Mouse (Mus musculus) limb, embryonic 10.5 days (tissue): Measurements from ENCODE around the gene Slc39a1. TPM values are rescaled to one million over a fixed set of nuclear protein-coding genes. Genes with fewer than 3 reads are reported as not detected.
A peak's percentile ranks its signal among the peaks of the same experiment; 100 is the strongest.
"Not testable (repeated sequence)": the region's sequence is repeated elsewhere in the genome, so short reads cannot be mapped to it uniquely, and the experiment has no call there.

Experiments
- DNase-seq: peaks from one replicate; pipeline ENCODE4 v3.0.0-alpha.2; 2017; ENCODE audit warnings: low spot score
- H3K27ac ChIP-seq: fragments of 300-500 bp; sonication (generic); 2 replicates; pipeline ENCODE4 v1.5.1; 2016; ENCODE audit warnings: mild to moderate bottlenecking
- H3K27me3 ChIP-seq: fragments of 300-500 bp; sonication (generic); 2 replicates; pipeline ENCODE4 v1.6.1; 2016; ENCODE audit warnings: low read depth, mild to moderate bottlenecking; ENCODE audit not compliant: poor library complexity, severe bottlenecking
- H3K36me3 ChIP-seq: fragments of 300-500 bp; sonication (generic); 2 replicates; pipeline ENCODE4 v1.6.1; 2016; ENCODE audit warnings: mild to moderate bottlenecking, moderate library complexity
- H3K4me1 ChIP-seq: fragments of 300-500 bp; sonication (generic); 2 replicates; pipeline ENCODE4 v1.6.1; 2016
- H3K4me3 ChIP-seq: fragments of 300-500 bp; sonication (generic); 2 replicates; pipeline ENCODE4 v1.5.1; 2016; ENCODE audit warnings: mild to moderate bottlenecking, moderate library complexity
- H3K9me3 ChIP-seq: fragments of 300-500 bp; sonication (generic); replicated peaks from 2 replicates; pipeline ENCODE4 v1.6.1; 2016; ENCODE audit warnings: mild to moderate bottlenecking
- WGBS: fragments of 180-500 bp; shearing (Covaris S2); methylation state at CpG from one replicate; pipeline ENCODE4 v1.1.7; 2016; 5-methylcytosine and 5-hydroxymethylcytosine counted together
- polyA plus RNA-seq: library from polyadenylated mRNA; unstranded; fragments of >200 nt; fragmentation: Nextera tagmentation; extraction: Ambion mirVana; gene quantifications from 2 replicates; pipeline ENCODE4 v1.2.1, GENCODE M21; 2016

Gene Slc39a1
- polyA plus RNA-seq, 1 experiment from 2014 or later, result 60.1 TPM

DNA sequence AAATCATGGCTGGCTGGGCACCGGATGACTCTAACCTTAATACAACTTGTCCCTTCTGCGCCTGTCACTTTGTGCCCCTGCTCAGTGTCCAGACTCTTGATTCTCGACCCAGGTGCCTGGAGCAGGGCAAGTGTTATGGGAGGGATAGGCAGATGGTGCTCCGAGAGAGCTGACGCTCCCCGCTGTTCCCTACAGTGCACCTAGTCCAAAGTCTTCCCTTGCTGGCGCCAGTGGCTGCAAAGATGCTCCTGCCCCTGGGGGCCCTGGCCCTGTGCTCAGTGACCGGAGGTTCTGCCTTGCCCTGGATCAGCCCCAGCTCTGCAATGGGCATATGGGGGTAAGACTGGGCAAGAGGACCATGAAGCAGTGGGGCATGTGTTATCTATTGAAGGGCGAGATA is 29.8 kb downstream of the Slc39a1 start:
- Histone ChIP-seq H3K27me3 (no peaks in the 10 kb centered on the region), H3K9me3 (no peaks in the 10 kb centered on the region), H3K4me3 (no peak overlapping the region), H3K4me1 (peaks cover 5% of the 10 kb centered on the region), H3K36me3 (peaks cover 75% of the 10 kb centered on the region), H3K27ac (no peak overlapping the region)
- 92% methylated on average over 9 of the region's 9 CpGs for WGBS
- no peak for DNase-seq

DNA sequence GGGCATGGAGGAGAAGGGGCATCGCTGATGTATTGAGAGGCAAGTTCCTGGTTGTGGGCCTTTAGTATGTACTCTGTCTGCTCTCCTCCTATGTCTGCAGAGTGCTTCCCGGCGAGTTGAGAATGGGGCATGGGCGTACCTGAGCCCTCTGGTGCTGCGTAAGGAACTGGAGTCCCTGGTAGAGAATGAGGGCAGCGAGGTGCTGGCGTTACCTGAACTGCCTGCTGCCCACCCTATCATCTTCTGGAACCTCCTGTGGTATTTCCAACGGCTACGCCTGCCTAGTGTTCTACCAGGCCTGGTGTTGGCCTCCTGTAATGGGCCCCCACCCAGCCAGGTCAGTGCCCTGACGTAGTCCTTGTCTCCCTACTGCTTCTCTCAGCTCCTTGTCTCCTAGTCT is 30.2 kb downstream of the Slc39a1 start:
- no peak overlapping the region for H3K4me3 ChIP-seq
- no peaks in the 10 kb centered on the region for H3K9me3 ChIP-seq
- H3K27ac ChIP-seq, result no peak overlapping the region
- H3K4me1 ChIP-seq, result peaks cover 5% of the 10 kb centered on the region
- WGBS, result 95% methylated on average over 10 of the region's 10 CpGs
- no peak for DNase-seq
- no peaks in the 10 kb centered on the region for H3K27me3 ChIP-seq
- peaks cover 74% of the 10 kb centered on the region for H3K36me3 ChIP-seq

DNA sequence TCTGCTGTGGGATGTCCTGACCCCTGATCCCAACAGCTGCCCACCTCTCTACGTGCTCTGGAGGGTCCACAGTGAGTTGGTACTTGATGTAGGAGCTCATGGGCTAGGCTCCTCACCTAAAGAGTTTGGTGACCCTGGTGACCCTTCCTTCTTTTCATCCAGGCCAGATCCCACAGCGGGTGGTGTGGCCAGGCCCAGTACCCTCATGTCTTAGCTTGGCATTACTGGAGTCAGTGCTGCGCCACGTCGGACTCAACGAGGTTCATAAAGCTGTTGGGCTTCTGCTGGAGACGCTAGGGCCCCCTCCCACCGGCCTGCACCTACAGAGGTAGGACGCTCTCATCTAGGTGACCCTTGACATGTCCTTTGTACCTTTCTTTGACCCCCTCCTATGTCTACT is 31.2 kb downstream of the Slc39a1 start:
- Histone ChIP-seq H3K9me3 (no peaks in the 10 kb centered on the region), H3K4me3 (no peak overlapping the region), H3K27ac (no peak overlapping the region), H3K36me3 (peaks cover 63% of the 10 kb centered on the region), H3K4me1 (peaks cover 5% of the 10 kb centered on the region), H3K27me3 (no peaks in the 10 kb centered on the region)
- 92% methylated on average over 9 of the region's 9 CpGs for WGBS
- DNase-seq, result no peak

DNA sequence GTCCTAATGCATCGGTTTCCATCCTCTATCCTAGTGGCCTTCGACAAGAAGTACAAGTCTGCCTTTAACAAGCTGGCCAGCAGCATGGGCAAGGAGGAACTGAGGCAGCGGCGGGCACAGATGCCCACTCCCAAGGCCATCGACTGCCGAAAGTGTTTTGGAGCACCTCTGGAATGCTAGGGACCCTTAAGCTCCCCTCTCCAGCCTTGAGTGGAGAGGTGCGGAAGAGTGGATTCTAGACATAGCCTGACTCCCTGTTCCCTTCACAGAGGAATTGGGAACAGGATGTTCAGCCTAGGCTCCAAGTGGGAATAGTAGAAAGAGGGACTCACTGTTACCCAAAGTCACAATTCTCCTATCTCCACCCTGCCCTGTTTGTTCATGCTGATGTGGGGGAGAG is 31.8 kb downstream of the Slc39a1 start:
- H3K27me3 ChIP-seq, result no peaks in the 10 kb centered on the region
- WGBS, result 94% methylated on average over 7 of the region's 7 CpGs
- peaks cover 5% of the 10 kb centered on the region for H3K4me1 ChIP-seq
- no peak overlapping the region for H3K4me3 ChIP-seq
- H3K36me3 ChIP-seq, result peaks cover 62% of the 10 kb centered on the region
- no peak for DNase-seq
- H3K9me3 ChIP-seq, result no peaks in the 10 kb centered on the region
- no peak overlapping the region for H3K27ac ChIP-seq

DNA sequence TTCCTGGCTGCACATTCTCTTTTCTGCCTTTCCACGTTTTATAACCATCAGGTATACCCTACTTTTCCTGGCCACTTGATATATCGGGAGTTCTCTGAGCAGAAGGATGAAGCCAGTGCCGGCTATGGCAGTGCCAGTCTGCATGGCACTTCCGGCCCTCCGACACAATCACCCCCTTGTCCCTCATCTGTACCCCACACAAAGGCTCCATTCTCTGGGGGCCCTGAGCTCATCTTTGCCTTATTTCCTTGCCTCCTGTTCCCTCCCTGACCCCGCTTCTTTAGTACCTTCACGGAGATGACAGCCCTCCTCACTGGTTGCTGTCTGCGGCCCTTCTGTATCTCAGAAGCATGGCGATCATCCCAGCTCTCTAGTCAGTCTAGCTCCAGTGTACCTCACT is 32.7 kb downstream of the Slc39a1 start:
- WGBS, result 90% methylated on average over 9 of the region's 9 CpGs
- no peak overlapping the region for H3K27ac ChIP-seq
- H3K27me3 ChIP-seq, result no peaks in the 10 kb centered on the region
- H3K36me3 ChIP-seq, result peaks cover 55% of the 10 kb centered on the region
- H3K9me3 ChIP-seq, result no peaks in the 10 kb centered on the region
- peaks cover 5% of the 10 kb centered on the region for H3K4me1 ChIP-seq
- no peak for DNase-seq
- H3K4me3 ChIP-seq, result no peak overlapping the region

DNA sequence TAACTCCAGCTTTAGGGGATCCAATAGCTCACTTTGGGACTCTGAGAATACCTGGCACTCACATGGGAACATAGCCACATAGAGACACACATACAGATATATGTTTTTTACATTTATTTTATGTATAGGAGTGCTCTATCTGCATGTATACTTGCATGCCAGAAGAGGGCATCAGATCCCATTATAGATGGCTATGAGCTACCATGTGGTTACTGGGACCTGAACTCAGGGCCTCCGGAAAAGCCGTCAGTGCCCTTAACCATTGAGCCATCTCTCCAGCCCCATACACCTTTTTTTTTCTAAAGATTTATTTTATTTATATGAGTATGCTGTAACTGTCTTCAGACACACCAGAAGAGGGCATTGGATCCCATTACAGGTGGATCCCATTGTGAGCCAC is 36.2 kb downstream of the Slc39a1 start:
- no peaks in the 10 kb centered on the region for H3K4me1 ChIP-seq
- H3K27me3 ChIP-seq, result no peaks in the 10 kb centered on the region
- no peak overlapping the region for H3K27ac ChIP-seq
- peaks cover 21% of the 10 kb centered on the region for H3K36me3 ChIP-seq
- DNase-seq, result no peak
- H3K4me3 ChIP-seq, result no peak overlapping the region
- no peaks in the 10 kb centered on the region for H3K9me3 ChIP-seq
- WGBS, result 92% methylated on average over 2 of the region's 2 CpGs

DNA sequence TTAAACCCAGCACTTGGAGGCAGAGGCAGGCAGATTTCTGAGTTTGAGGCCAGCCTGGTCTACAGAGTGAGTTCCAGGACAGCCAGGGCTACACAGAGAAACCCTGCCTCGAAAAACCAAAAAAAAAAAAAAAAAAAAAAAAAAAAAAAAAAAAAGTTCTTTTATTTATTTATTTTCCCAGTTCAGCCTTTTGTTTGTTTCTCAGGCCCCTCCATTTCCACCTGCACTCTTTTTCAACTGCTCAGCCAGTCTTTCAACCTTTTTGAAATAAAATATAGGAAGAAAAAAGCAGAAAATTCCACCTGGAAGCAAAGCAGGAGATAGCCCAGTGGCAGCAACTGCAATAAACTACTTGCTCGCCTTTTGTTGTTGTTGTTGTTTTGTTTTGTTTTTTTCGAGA is 41.4 kb downstream of the Slc39a1 start:
- DNase-seq, H3K27me3 ChIP-seq, H3K4me1 ChIP-seq, H3K27ac ChIP-seq, H3K4me3 ChIP-seq, H3K36me3 ChIP-seq, H3K9me3 ChIP-seq: not testable (repeated sequence)
- WGBS, result 87% methylated on average over 3 of the region's 3 CpGs

DNA sequence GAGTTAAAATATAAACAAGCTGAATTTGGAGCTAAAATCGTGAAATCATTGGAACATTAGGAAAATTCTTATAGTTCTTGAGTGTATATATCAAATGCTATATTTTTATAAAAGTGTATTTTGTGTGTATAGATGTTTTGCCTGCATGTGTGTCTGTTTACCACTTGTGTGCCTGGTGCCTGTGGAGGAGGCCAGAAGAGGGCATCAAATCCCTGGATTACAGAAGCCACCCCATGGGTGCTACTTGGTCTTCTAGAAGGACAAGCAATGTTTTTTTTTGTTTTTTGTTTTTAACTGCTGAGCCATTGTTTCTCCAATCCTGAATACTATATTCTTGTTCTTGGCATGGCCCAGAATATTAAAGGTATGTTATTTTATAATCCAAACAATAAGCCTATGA is 42.6 kb downstream of the Slc39a1 start:
- DNase-seq, result no peak
- peaks cover 8% of the 10 kb centered on the region for H3K36me3 ChIP-seq
- 92% methylated on average over 1 of the region's 1 CpGs for WGBS
- H3K27ac ChIP-seq, result no peak overlapping the region
- H3K9me3 ChIP-seq, result no peaks in the 10 kb centered on the region
- no peak overlapping the region for H3K4me3 ChIP-seq
- H3K4me1 ChIP-seq, result peaks cover 16% of the 10 kb centered on the region
- H3K27me3 ChIP-seq, result no peaks in the 10 kb centered on the region

DNA sequence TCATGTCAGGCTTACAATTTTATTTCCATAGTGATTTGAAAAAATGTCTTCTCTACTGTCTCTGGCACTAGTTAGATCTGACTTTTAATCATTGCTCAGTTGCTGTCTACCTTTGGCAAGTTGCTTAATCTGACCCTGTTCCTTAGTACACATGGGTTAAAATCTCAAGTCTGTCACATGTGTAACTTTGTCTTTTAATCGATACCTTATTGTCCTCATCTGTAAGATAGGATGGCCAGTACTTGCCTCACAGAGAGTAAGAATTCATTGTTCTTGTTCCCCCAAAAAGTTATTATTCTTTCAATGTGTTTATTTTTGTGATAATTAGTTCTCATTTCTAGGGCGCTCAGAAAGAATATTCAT is 44.0 kb downstream of the Slc39a1 start:
- Histone ChIP-seq H3K27ac (peak overlapping the region; percentile 98), H3K4me1 (peaks cover 16% of the 10 kb centered on the region), H3K9me3 (no peaks in the 10 kb centered on the region), H3K4me3 (peak overlapping the region; percentile 86), H3K27me3 (no peaks in the 10 kb centered on the region), H3K36me3 (peaks cover 16% of the 10 kb centered on the region)
- DNase-seq, result no peak
- WGBS, result 45% methylated on average over 2 of the region's 2 CpGs

DNA sequence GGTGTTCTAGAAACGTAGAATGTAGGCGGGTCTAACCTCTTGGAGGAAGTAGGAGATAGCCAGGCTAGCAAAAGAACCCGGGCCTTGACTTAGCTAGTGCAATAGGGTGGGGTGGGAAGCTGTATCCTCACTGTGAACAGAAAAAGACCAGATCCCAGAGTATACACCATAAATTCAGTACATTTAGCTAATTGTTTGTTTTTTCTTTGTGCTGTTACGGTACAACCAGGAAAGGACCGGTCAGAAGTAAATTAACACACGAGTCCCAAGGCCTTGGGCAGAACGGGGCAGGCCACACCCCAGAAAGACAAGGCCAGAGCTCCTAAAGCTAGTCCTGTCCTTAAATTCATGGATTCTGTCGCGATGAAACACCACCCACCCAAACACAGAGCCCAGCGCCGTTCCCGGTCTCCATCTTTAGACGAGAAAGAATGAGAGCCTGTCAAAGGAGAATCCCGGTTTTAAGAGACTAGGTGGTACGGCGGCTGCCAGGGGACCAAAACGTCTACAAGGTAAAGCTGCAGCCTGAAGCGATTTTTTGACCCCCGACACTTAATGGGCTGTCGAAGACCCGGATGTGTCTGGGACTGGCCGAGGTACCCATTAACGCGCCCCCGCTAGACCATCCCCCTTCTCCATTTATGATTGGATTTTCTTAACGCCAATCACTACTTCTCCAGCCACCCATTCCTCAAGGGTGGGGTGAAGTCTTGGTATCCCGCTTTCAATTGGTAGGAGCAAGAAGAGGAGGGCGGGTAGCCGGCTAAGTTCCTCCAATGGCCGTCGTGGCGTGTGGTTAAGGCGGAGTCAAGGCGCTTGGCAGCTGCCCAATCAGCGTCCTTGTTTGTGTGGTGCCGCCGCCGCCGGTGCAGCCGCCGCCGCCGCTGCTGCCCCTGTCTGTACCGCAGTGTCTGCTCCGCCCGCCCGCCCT is 44.6 kb downstream of the Slc39a1 start, which contains the start of gene Gatad2b:
Gene Gatad2b (plus strand): TSS at position 834 of the 931 bp plus-strand sequence.
- Histone ChIP-seq H3K4me3 (peak within 1 kb of the TSS; percentile 86), H3K27me3 (no peaks in the 10 kb centered on the region), H3K9me3 (no peaks in the 10 kb centered on the region), H3K4me1 (peaks cover 16% of the 10 kb centered on the region), H3K36me3 (peaks cover 20% of the 10 kb centered on the region), H3K27ac (peak within 1 kb of the TSS; percentile 98)
- peak; percentile 100 for DNase-seq
- WGBS, result under 1% methylated on average over 47 of the region's 47 CpGs

DNA sequence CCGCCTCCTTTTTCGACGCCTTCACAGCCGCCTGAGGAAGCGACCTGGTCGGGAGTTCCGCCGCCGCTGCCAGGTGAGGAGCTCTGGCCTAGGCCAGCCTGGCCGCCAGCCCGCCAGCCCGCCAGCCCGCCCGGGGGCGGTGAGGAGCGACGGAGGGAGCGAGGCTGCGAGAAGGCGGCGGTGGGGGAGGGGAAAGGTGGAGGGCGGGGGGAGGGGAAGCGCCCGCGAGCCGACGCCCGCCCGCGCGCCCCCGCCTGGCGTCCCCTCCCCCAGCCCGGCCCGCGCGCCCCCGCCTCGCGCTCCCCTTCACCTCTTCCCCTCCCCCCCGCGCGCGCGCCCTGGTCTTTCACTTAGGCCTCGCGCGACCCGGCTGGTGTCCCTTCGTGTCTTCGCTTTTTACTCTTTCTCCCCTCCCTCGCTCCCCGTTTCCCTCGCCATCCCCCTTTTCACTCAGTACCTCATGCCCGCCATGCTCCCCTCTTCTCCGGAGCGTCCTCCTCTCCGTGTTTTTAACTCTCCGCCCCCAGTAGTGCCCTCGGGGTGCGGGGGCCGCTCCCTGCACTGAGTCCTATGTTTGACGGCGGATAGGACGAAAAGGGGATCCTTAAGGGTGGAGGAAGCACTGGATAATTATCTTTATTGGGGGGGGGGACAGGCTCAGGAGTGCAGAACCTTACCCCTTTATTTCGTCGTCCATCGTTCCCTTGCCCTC is 45.5 kb downstream of the Slc39a1 start:
- H3K27ac ChIP-seq, result peak overlapping the region; percentile 98
- WGBS, result under 1% methylated on average over 42 of the region's 68 CpGs

DNA sequence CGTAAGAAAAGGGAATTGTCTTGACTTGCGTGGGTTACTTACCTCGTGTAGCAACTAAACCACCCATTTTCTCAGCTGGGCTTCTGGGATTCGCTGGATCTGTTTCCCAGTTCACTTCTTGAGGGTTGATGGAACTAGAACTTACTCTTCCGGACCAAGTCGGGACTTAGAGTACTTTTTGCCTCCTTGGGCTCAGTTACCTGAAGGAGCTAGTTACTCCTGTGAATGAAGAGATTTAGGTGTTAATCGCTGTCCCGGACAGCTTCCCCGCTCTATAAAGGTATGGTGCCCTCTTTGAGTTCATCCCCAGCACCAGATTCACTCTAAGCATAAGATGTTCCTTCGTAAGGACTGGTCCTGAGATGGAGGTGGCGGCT is 46.1 kb downstream of the Slc39a1 start:
- peak overlapping the region; percentile 98 for H3K27ac ChIP-seq
- H3K4me1 ChIP-seq, result peaks cover 16% of the 10 kb centered on the region
- peaks cover 24% of the 10 kb centered on the region for H3K36me3 ChIP-seq
- H3K27me3 ChIP-seq, result no peaks in the 10 kb centered on the region
- 2% methylated on average over 11 of the region's 11 CpGs for WGBS
- no peaks in the 10 kb centered on the region for H3K9me3 ChIP-seq
- peak overlapping the region; percentile 86 for H3K4me3 ChIP-seq
- no peak for DNase-seq

More for the DNA sequence above, 45.5 kb downstream of the Slc39a1 start:
- H3K9me3 ChIP-seq, result no peaks in the 10 kb centered on the region
- peaks cover 24% of the 10 kb centered on the region for H3K36me3 ChIP-seq
- peak overlapping the region; percentile 86 for H3K4me3 ChIP-seq
- DNase-seq, result peak; percentile 93
- H3K27me3 ChIP-seq, result no peaks in the 10 kb centered on the region
- peaks cover 16% of the 10 kb centered on the region for H3K4me1 ChIP-seq

DNA sequence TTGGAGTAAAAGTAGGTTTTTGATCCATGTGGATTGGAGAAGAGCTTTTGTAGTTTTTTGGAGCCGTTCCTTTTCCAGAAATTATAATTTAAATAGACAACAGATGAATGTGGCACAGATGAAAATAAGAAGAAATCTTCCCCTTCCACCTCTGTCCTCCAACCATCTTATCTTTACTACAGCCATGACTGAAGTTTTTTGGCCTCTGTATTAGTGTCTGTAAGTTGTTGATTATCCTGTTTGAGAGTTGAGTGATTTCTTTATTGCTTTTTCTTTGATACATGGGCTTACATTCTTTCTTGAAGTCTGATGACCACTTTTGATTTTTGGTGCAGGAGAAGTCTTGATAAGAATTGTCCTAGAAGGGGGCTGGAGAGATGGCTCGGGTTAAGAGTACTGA is 46.7 kb downstream of the Slc39a1 start:
- Histone ChIP-seq H3K27ac (peak overlapping the region; percentile 98; the same call in 1 of the 2 replicates), H3K4me3 (peak overlapping the region; percentile 86), H3K9me3 (no peaks in the 10 kb centered on the region), H3K36me3 (peaks cover 24% of the 10 kb centered on the region), H3K27me3 (no peaks in the 10 kb centered on the region), H3K4me1 (peaks cover 16% of the 10 kb centered on the region)
- no peak for DNase-seq
- 89% methylated on average over 2 of the region's 2 CpGs for WGBS
